Mouse (Mus musculus): ENCODE data around the gene Ifitm10. TPM values are rescaled to one million over a fixed set of nuclear protein-coding genes. Genes with fewer than 3 reads are reported as not detected.
"Not testable (repeated sequence)": the region's sequence is repeated elsewhere in the genome, so short reads cannot be mapped to it uniquely, and the experiment has no call there.

Ifitm10 gene
- total RNA-seq, 2 experiments from 2014 or later = 1.0 to 1.1 TPM

- intact Hi-C loops (cut with DNase I) = no loop called here
These were observed 46.7 kb downstream of the Ifitm10 start for GRCm38 (mm10) chr7:142326714-142327445.

GRCm38 (mm10) chr7:142323396-142324117 is 50.0 kb downstream of the Ifitm10 start:
- DNase-seq = no peak
- intact Hi-C loops (cut with DNase I) = no loop called here

More at GRCm38 (mm10) chr7:142326714-142327445, 46.7 kb downstream of the Ifitm10 start:
- DNase-seq = no peak

GRCm38 (mm10) chr7:142322641-142323040 is 50.9 kb downstream of the Ifitm10 start:
- intact Hi-C loops (cut with DNase I) = no loop called here
- no peak for DNase-seq

- intact Hi-C loops (cut with DNase I); DNase-seq: not testable (repeated sequence)
These were observed 51.8 kb downstream of the Ifitm10 start for GRCm38 (mm10) chr7:142321637-142322306.

- no peak for DNase-seq
- intact Hi-C loops (cut with DNase I) = no loop called here
These were observed 52.6 kb downstream of the Ifitm10 start for GRCm38 (mm10) chr7:142320906-142321305.

GRCm38 (mm10) chr7:142319124-142319523 is 54.4 kb downstream of the Ifitm10 start:
- no peak for DNase-seq
- intact Hi-C loops (cut with DNase I) = loop anchor here (5.0 kb wide), 1 partner anchor 178 kb away; the partner anchor contains the start of gene Tnnt3

GRCm38 (mm10) chr7:142317216-142317615 is 56.3 kb downstream of the Ifitm10 start:
- DNase-seq = no peak
- intact Hi-C loops (cut with DNase I) = loop anchor here (1.0 to 5.0 kb wide), 4 partner anchors 18 to 359 kb away; partner anchors contain the start of genes Syt8 and Tnnt3

- peak; percentile 54 to 73 for DNase-seq
- intact Hi-C loops (cut with DNase I) = loop anchor here (1.0 to 5.0 kb wide), 4 partner anchors 18 to 265 kb away; partner anchors contain the start of genes Syt8 and Tnnt3
These were observed 57.0 kb downstream of the Ifitm10 start for GRCm38 (mm10) chr7:142316558-142316957.

GRCm38 (mm10) chr7:142314600-142315285 is 58.8 kb downstream of the Ifitm10 start:
- no peak for DNase-seq
- intact Hi-C loops (cut with DNase I) = loop anchor here (5.0 kb wide), 1 partner anchor 183 kb away; the partner anchor contains the start of gene Tnnt3

- intact Hi-C loops (cut with DNase I); DNase-seq: not testable (repeated sequence)
These were observed 69.6 kb downstream of the Ifitm10 start for GRCm38 (mm10) chr7:142303929-142304328.

- DNase-seq = no peak
- intact Hi-C loops (cut with DNase I) = no loop called here
These were observed 70.3 kb downstream of the Ifitm10 start, which contains the start of gene Krtap5-4 for GRCm38 (mm10) chr7:142303249-142303648. Krtap5-4 (plus strand) TSS chr7:142303549.

GRCm38 (mm10) chr7:142297018-142297417 is 76.5 kb downstream of the Ifitm10 start, which contains the start of gene Krtap5-1:
Krtap5-1 (minus strand) TSS chr7:142297118.
- intact Hi-C loops (cut with DNase I) = not testable (repeated sequence)

GRCm38 (mm10) chr7:142296108-142296507 is 77.4 kb downstream of the Ifitm10 start:
- peak; percentile 22 to 24 for DNase-seq
- intact Hi-C loops (cut with DNase I) = not testable (repeated sequence)

More at GRCm38 (mm10) chr7:142297018-142297417, 76.5 kb downstream of the Ifitm10 start, which contains the start of gene Krtap5-1:
- not testable (repeated sequence) for DNase-seq

GRCm38 (mm10) chr7:142295418-142295817 is 78.1 kb downstream of the Ifitm10 start:
- DNase-seq = no peak
- intact Hi-C loops (cut with DNase I) = no loop called here

- peak in 1 of 2 experiments; percentile 29 for DNase-seq
- intact Hi-C loops (cut with DNase I) = not testable (repeated sequence)
These were observed 79.7 kb downstream of the Ifitm10 start for GRCm38 (mm10) chr7:142293851-142294250.

GRCm38 (mm10) chr7:142285910-142286612 is 87.5 kb downstream of the Ifitm10 start:
- DNase-seq; intact Hi-C loops (cut with DNase I): not testable (repeated sequence)

GRCm38 (mm10) chr7:142285130-142285835 is 88.3 kb downstream of the Ifitm10 start:
- intact Hi-C loops (cut with DNase I) = no loop called here
- DNase-seq = peak; percentile 46 to 64

- intact Hi-C loops (cut with DNase I) = loop anchor here (1.0 kb wide), 1 partner anchor 138 kb away; no protein-coding TSS in a partner anchor
- peak; percentile 92 to 96 for DNase-seq
These were observed 88.9 kb downstream of the Ifitm10 start for GRCm38 (mm10) chr7:142284615-142285080.
